Mouse (Mus musculus) kidney, postnatal 36 days (tissue): ENCODE measurements around the gene Adam1b.
A peak's percentile ranks its signal among the peaks of the same experiment; 100 is the strongest.
"Not testable (repeated sequence)": the region's sequence is repeated elsewhere in the genome, so short reads cannot be mapped to it uniquely, and the experiment has no call there.

Experiments used
- DNase-seq, 2 experiments: peaks; one replicate each; pipeline ENCODE4 v3.0.0; 2021 to 2022; ENCODE audit warnings: mixed read lengths in 2 of 2

Adam1b gene

GRCm38 (mm10) chr5:121503231-121503630, at the start of gene Adam1b:
Gene Adam1b (minus strand): TSS chr5:121503435.
- DNase-seq: no peak

- DNase-seq: peak; percentile 41 to 45
Observed at GRCm38 (mm10) chr5:121549196-121549595, 46.0 kb upstream of the Adam1b start.

GRCm38 (mm10) chr5:121547084-121547483, 43.8 kb upstream of the Adam1b start:
- DNase-seq: no peak

- peak; percentile 72 to 83 for DNase-seq
Observed at GRCm38 (mm10) chr5:121546530-121546895, 43.3 kb upstream of the Adam1b start.

- DNase-seq: peak; percentile 96 to 98
Observed at GRCm38 (mm10) chr5:121545793-121546529, 42.7 kb upstream of the Adam1b start, which contains the start of gene Mapkapk5. Gene Mapkapk5 (minus strand): TSS chr5:121545905.

GRCm38 (mm10) chr5:121544910-121545792, 41.9 kb upstream of the Adam1b start, which contains the start of the genes Adam1a and Gm42878:
Gene Adam1a (minus strand): TSS chr5:121545482.
Gene Gm42878 (minus strand): TSS chr5:121545482.
- DNase-seq: no peak

GRCm38 (mm10) chr5:121543370-121543769, 40.1 kb upstream of the Adam1b start:
- no peak for DNase-seq

GRCm38 (mm10) chr5:121541235-121541634, 38.0 kb upstream of the Adam1b start:
- no peak for DNase-seq

GRCm38 (mm10) chr5:121540066-121540465, 36.8 kb upstream of the Adam1b start:
- DNase-seq: no peak

GRCm38 (mm10) chr5:121537588-121537987, 34.4 kb upstream of the Adam1b start:
- DNase-seq: no peak

- no peak for DNase-seq
Observed at GRCm38 (mm10) chr5:121536921-121537555, 33.8 kb upstream of the Adam1b start.

GRCm38 (mm10) chr5:121535116-121535515, 31.9 kb upstream of the Adam1b start:
- DNase-seq: no peak

- peak in 1 of 2 experiments; percentile 56 for DNase-seq
Observed at GRCm38 (mm10) chr5:121534521-121534920, 31.3 kb upstream of the Adam1b start.

- no peak for DNase-seq
Observed at GRCm38 (mm10) chr5:121526961-121527360, 23.7 kb upstream of the Adam1b start.

GRCm38 (mm10) chr5:121526526-121526925, 23.3 kb upstream of the Adam1b start:
- DNase-seq: no peak

- DNase-seq: no peak
Observed at GRCm38 (mm10) chr5:121525774-121526450, 22.7 kb upstream of the Adam1b start.

GRCm38 (mm10) chr5:121519758-121520157, 16.5 kb upstream of the Adam1b start:
- DNase-seq: not testable (repeated sequence)

- no peak for DNase-seq
Observed at GRCm38 (mm10) chr5:121518983-121519382, 15.7 kb upstream of the Adam1b start.

GRCm38 (mm10) chr5:121510009-121510408, 6.8 kb upstream of the Adam1b start:
- DNase-seq: no peak

GRCm38 (mm10) chr5:121506846-121507245, 3.6 kb upstream of the Adam1b start:
- DNase-seq: no peak

- DNase-seq: not testable (repeated sequence)
Observed at GRCm38 (mm10) chr5:121501424-121501996, 1.7 kb downstream of the Adam1b start.

GRCm38 (mm10) chr5:121500719-121501118, 2.5 kb downstream of the Adam1b start:
- no peak for DNase-seq
